Mouse (Mus musculus) CH12.LX (cell line): ENCODE measurements around the gene Pak1ip1. TPM values are rescaled to one million over a fixed set of nuclear protein-coding genes. Genes with fewer than 3 reads are reported as not detected.

Experiments
- DNase-seq: peaks from one replicate; pipeline ENCODE4 v3.0.0-alpha.2; 2013; ENCODE audit errors: extremely low read depth
- H3K27ac ChIP-seq: 2 replicates; pipeline ENCODE4 v1.5.1; 2012; ENCODE audit warnings: low read depth, mild to moderate bottlenecking, control low read depth, moderate library complexity; ENCODE audit not compliant: insufficient read depth
- H3K27me3 ChIP-seq: replicated peaks from 2 replicates; pipeline ENCODE3; 2012; ENCODE audit warnings: inconsistent platforms
- H3K36me3 ChIP-seq, 2 experiments: replicated peaks in 1 of 2; 2 replicates each; pipeline versions ENCODE3 to v1.6.1; 2012; ENCODE audit warnings: inconsistent platforms in 1 of 2, low read length in 1 of 2, mild to moderate bottlenecking in 1 of 2, mixed read lengths in 1 of 2, moderate library complexity in 1 of 2; ENCODE audit not compliant: control insufficient read depth in 1 of 2, insufficient read depth in 1 of 2
- H3K4me1 ChIP-seq, 2 experiments: 2 replicates each; pipeline ENCODE4 v1.6.1; 2012; ENCODE audit warnings: inconsistent platforms in 1 of 2, moderate library complexity in 1 of 2; ENCODE audit not compliant: insufficient read depth in 2 of 2, control insufficient read depth in 1 of 2
- H3K4me2 ChIP-seq: 2 replicates; pipeline ENCODE4 v1.6.1; 2012; ENCODE audit warnings: low read depth, mild to moderate bottlenecking, control low read depth; ENCODE audit not compliant: poor library complexity, insufficient read depth, severe bottlenecking
- H3K4me3 ChIP-seq, 3 experiments: fragments of 150-350 bp in 1 of 3; sonication (generic) in 1 of 3; replicated peaks in 1 of 3; 2 replicates each; pipeline versions ENCODE3 to v1.5.1; 2011 to 2012; ENCODE audit warnings: low read depth in 2 of 3, low read length in 2 of 3, mild to moderate bottlenecking in 2 of 3, moderate library complexity in 2 of 3, control low read depth in 1 of 3, improper control_type of control experiment in 1 of 3, inconsistent platforms in 1 of 3, mixed read lengths in 1 of 3; ENCODE audit not compliant: poor library complexity in 1 of 3
- H3K79me2 ChIP-seq: replicated peaks from 2 replicates; pipeline ENCODE4 v1.6.1; 2012; ENCODE audit warnings: mild to moderate bottlenecking, moderate library complexity; ENCODE audit not compliant: control insufficient read depth, poor library complexity, insufficient read depth, severe bottlenecking; ENCODE audit errors: extremely low read depth
- H3K9ac ChIP-seq: 2 replicates; pipeline ENCODE4 v1.6.1; 2012; ENCODE audit warnings: low read depth, mild to moderate bottlenecking, control low read depth, moderate library complexity; ENCODE audit not compliant: insufficient read depth
- H3K9me3 ChIP-seq: replicated peaks from 2 replicates; pipeline ENCODE3; 2012; ENCODE audit warnings: low read length, inconsistent platforms, mixed read lengths
- BHLHE40 ChIP-seq: IDR thresholded peaks from 2 replicates; pipeline ENCODE4 v1.6.1; 2011; ENCODE audit warnings: mild to moderate bottlenecking, low read depth, low read length, improper control_type of control experiment
- CHD1 ChIP-seq: IDR thresholded peaks from 2 replicates; pipeline ENCODE4 v1.6.1; 2012; ENCODE audit warnings: low read depth, low read length, improper control_type of control experiment, inconsistent platforms
- CHD2 ChIP-seq: IDR thresholded peaks from 2 replicates; pipeline ENCODE4 v1.6.1; 2011; ENCODE audit warnings: low read length, improper control_type of control experiment
- CTCF ChIP-seq, 2 experiments: IDR thresholded peaks in 1 of 2; conservative IDR thresholded peaks in 1 of 2; 2 replicates each; pipeline ENCODE4 v1.5.1; 2011 to 2012; ENCODE audit warnings: low read depth in 2 of 2, low read length in 2 of 2, improper control_type of control experiment in 1 of 2, inconsistent platforms in 1 of 2, mild to moderate bottlenecking in 1 of 2, moderate library complexity in 1 of 2
- E2F4 ChIP-seq: IDR thresholded peaks from 2 replicates; pipeline ENCODE4 v1.6.1; 2011; ENCODE audit warnings: low read depth, low read length, improper control_type of control experiment; ENCODE audit not compliant: insufficient replicate concordance
- ELF1 ChIP-seq: IDR thresholded peaks from 2 replicates; pipeline ENCODE4 v1.6.1; 2014; ENCODE audit warnings: low read depth, mild to moderate bottlenecking, inconsistent platforms, low read length, improper control_type of control experiment
- EP300 ChIP-seq: IDR thresholded peaks from 2 replicates; pipeline ENCODE4 v1.6.1; 2011; ENCODE audit warnings: low read length, improper control_type of control experiment
- ETS1 ChIP-seq: conservative IDR thresholded peaks from 2 replicates; pipeline ENCODE4 v1.6.1; 2012; ENCODE audit warnings: low read depth, mild to moderate bottlenecking, inconsistent platforms, low read length, improper control_type of control experiment, moderate library complexity
- GABPA ChIP-seq: IDR thresholded peaks from 2 replicates; pipeline ENCODE4 v1.6.1; 2012; ENCODE audit warnings: low read depth, low read length, improper control_type of control experiment, inconsistent platforms; ENCODE audit not compliant: insufficient replicate concordance
- HCFC1 ChIP-seq: IDR thresholded peaks from 2 replicates; pipeline ENCODE4 v1.6.1; 2012; ENCODE audit warnings: low read depth, mild to moderate bottlenecking, inconsistent platforms, low read length, improper control_type of control experiment
- IRF4 ChIP-seq: IDR thresholded peaks from 2 replicates; pipeline ENCODE4 v1.6.1; 2014; ENCODE audit warnings: low read depth, mild to moderate bottlenecking, inconsistent platforms, low read length, improper control_type of control experiment
- JUN ChIP-seq: IDR thresholded peaks from 2 replicates; pipeline ENCODE4 v1.6.1; 2011; ENCODE audit warnings: low read depth, mild to moderate bottlenecking, low read length, improper control_type of control experiment, moderate library complexity; ENCODE audit not compliant: insufficient read depth
- JUND ChIP-seq: conservative IDR thresholded peaks from 2 replicates; pipeline ENCODE4 v1.6.1; 2011; ENCODE audit warnings: low read depth, low read length, improper control_type of control experiment
- KAT2A ChIP-seq: IDR thresholded peaks from 2 replicates; pipeline ENCODE4 v1.6.1; 2012; ENCODE audit warnings: low read length, improper control_type of control experiment, inconsistent platforms; ENCODE audit not compliant: insufficient replicate concordance
- MAFK ChIP-seq: IDR thresholded peaks from 2 replicates; pipeline ENCODE4 v1.6.1; 2011; ENCODE audit warnings: low read length, improper control_type of control experiment; ENCODE audit not compliant: insufficient replicate concordance
- MAX ChIP-seq: IDR thresholded peaks from 2 replicates; pipeline ENCODE4 v1.6.1; 2011; ENCODE audit warnings: low read length, improper control_type of control experiment
- MAZ ChIP-seq: IDR thresholded peaks from 2 replicates; pipeline ENCODE4 v1.6.1; 2012; ENCODE audit warnings: low read depth, mild to moderate bottlenecking, inconsistent platforms, low read length, improper control_type of control experiment, moderate library complexity
- MEF2A ChIP-seq: IDR thresholded peaks from 2 replicates; pipeline ENCODE4 v1.6.1; 2014; ENCODE audit warnings: low read depth, mild to moderate bottlenecking, inconsistent platforms, low read length, improper control_type of control experiment, borderline replicate concordance
- MXI1 ChIP-seq: IDR thresholded peaks from 2 replicates; pipeline ENCODE4 v1.6.1; 2011; ENCODE audit warnings: mild to moderate bottlenecking, low read depth, low read length, improper control_type of control experiment
- MYC ChIP-seq: IDR thresholded peaks from 2 replicates; pipeline ENCODE4 v1.6.1; 2011; ENCODE audit warnings: low read depth, mild to moderate bottlenecking, improper control_type of control experiment, low read length
- NELFE ChIP-seq: IDR thresholded peaks from 2 replicates; pipeline ENCODE4 v1.6.1; 2011; ENCODE audit warnings: low read depth, low read length, improper control_type of control experiment
- NRF1 ChIP-seq: IDR thresholded peaks from 2 replicates; pipeline ENCODE4 v1.6.1; 2014; ENCODE audit warnings: low read depth, mild to moderate bottlenecking, inconsistent platforms, low read length, improper control_type of control experiment, moderate library complexity
- PAX5 ChIP-seq: IDR thresholded peaks from 2 replicates; pipeline ENCODE4 v1.6.1; 2012; ENCODE audit warnings: low read length, inconsistent platforms, mixed read lengths
- POLR2A ChIP-seq: IDR thresholded peaks from 2 replicates; pipeline ENCODE4 v1.6.1; 2011; ENCODE audit warnings: low read depth, mild to moderate bottlenecking, improper control_type of control experiment, low read length
- POLR2AphosphoS2 ChIP-seq: IDR thresholded peaks from 2 replicates; pipeline ENCODE4 v1.6.1; 2011; ENCODE audit warnings: low read depth, low read length, improper control_type of control experiment
- RAD21 ChIP-seq: IDR thresholded peaks from 2 replicates; pipeline ENCODE4 v1.6.1; 2011; ENCODE audit warnings: low read depth, mild to moderate bottlenecking, low read length, improper control_type of control experiment, moderate library complexity
- RCOR1 ChIP-seq: conservative IDR thresholded peaks from 2 replicates; pipeline ENCODE4 v1.6.1; 2012; ENCODE audit warnings: low read depth, mild to moderate bottlenecking, inconsistent platforms, low read length, improper control_type of control experiment
- SIN3A ChIP-seq: IDR thresholded peaks from 2 replicates; pipeline ENCODE4 v1.6.1; 2012; ENCODE audit warnings: low read length, improper control_type of control experiment, inconsistent platforms
- SMC3 ChIP-seq: IDR thresholded peaks from 2 replicates; pipeline ENCODE4 v1.6.1; 2011; ENCODE audit warnings: low read depth, low read length, improper control_type of control experiment
- TBP ChIP-seq: conservative IDR thresholded peaks from 2 replicates; pipeline ENCODE4 v1.6.1; 2011; ENCODE audit warnings: low read depth, low read length, improper control_type of control experiment
- TCF12 ChIP-seq: IDR thresholded peaks from 2 replicates; pipeline ENCODE4 v1.6.1; 2014; ENCODE audit warnings: low read depth, mild to moderate bottlenecking, inconsistent platforms, low read length, improper control_type of control experiment
- UBTF ChIP-seq: IDR thresholded peaks from 2 replicates; pipeline ENCODE4 v1.6.1; 2012; ENCODE audit warnings: low read depth, mild to moderate bottlenecking, inconsistent platforms, low read length, improper control_type of control experiment, moderate library complexity
- USF1 ChIP-seq: IDR thresholded peaks from 2 replicates; pipeline ENCODE4 v1.6.1; 2014; ENCODE audit warnings: low read depth, mild to moderate bottlenecking, inconsistent platforms, low read length, improper control_type of control experiment
- USF2 ChIP-seq: conservative IDR thresholded peaks from 2 replicates; pipeline ENCODE4 v1.6.1; 2011; ENCODE audit warnings: low read depth, low read length, improper control_type of control experiment
- ZC3H11A ChIP-seq: IDR thresholded peaks from 2 replicates; pipeline ENCODE4 v1.6.1; 2012; ENCODE audit warnings: low read depth, mild to moderate bottlenecking, inconsistent platforms, low read length, improper control_type of control experiment
- ZKSCAN1 ChIP-seq: IDR thresholded peaks from 2 replicates; pipeline ENCODE4 v1.6.1; 2012; ENCODE audit warnings: low read depth, inconsistent platforms, low read length, improper control_type of control experiment, borderline replicate concordance
- ZMIZ1 ChIP-seq: IDR thresholded peaks from 2 replicates; pipeline ENCODE4 v1.6.1; 2012; ENCODE audit warnings: low read depth, mild to moderate bottlenecking, inconsistent platforms, low read length, improper control_type of control experiment
- ZNF384 ChIP-seq: IDR thresholded peaks from 2 replicates; pipeline ENCODE4 v1.6.1; 2012; ENCODE audit warnings: low read depth, low read length, improper control_type of control experiment, inconsistent platforms
- dilution Hi-C: fragments of 300-500 bp; cut with MboI; formaldehyde crosslinking; loops from 2 replicates; pipeline ENCODE4 v1.14.3; 2020; ENCODE audit warnings: low sequenced_read_pairs; ENCODE audit not compliant: extremely low pct_unique_long_range_greater_than_20kb, extremely low pct_ligation_motif_present
- in situ Hi-C: fragments of 300-500 bp; cut with MboI; formaldehyde crosslinking; loops from 3 replicates; pipeline ENCODE4 v1.14.3; 2019; ENCODE audit warnings: low sequenced_read_pairs, low pct_ligation_motif_present, low pct_unique_long_range_greater_than_20kb, mixed read lengths
- polyA plus RNA-seq: library from polyadenylated mRNA; unstranded; fragments of >175 nt; gene quantifications from 2 replicates; pipeline ENCODE4 v1.2.1, GENCODE M21; 2012; ENCODE audit warnings: low read depth; ENCODE audit not compliant: insufficient read length
- total RNA-seq, 2 experiments: library from RNA; depleted of rRNA; stranded (reverse); fragments of 300-350 nt in 1 of 2; fragments of >200 nt in 1 of 2; gene quantifications; 2 replicates each; pipeline ENCODE4 v1.2.3; 2012 to 2014

Gene Pak1ip1
- total RNA-seq (2012; rRNA removed), result 54.8 and 55.1 TPM in 2 replicates
- 81.9 and 88.6 TPM in 2 replicates for total RNA-seq (2014; rRNA removed)
- 65.4 and 66.1 TPM in 2 replicates for polyA plus RNA-seq

GRCm38 (mm10) chr13:41000926-41001639 is at the start of gene Pak1ip1:
Pak1ip1 (plus strand) TSS chr13:41001023.
- peaks cover 31% of the 10 kb centered on the region for H3K79me2 ChIP-seq
- H3K4me2 ChIP-seq, result peak within 1 kb of the TSS; percentile 83
- H3K9me3 ChIP-seq, result no peaks in the 10 kb centered on the region
- TF ChIP-seq ZMIZ1, result peak; percentile 74; the same call in 1 of the 2 replicates
- no peak for TF ChIP-seq CHD1
- TF ChIP-seq NRF1, result peak; percentile 44
- TF ChIP-seq MXI1, result peak; percentile 94
- TF ChIP-seq MAFK, result no peak
- peak; percentile 61 for TF ChIP-seq POLR2A
- no peak for TF ChIP-seq IRF4
- TF ChIP-seq JUND, result no peak
- TF ChIP-seq USF2, result peak; percentile 80
- TF ChIP-seq CTCF (conservative IDR thresholded peaks at IDR 0.05 in 1 of 2, IDR thresholded peaks at IDR 0.05 in 1 of 2; ENCODE audit: low read depth in 2 of 2, low read length in 2 of 2), result no peak
- TF ChIP-seq TCF12, result peak; percentile 62
- peak; percentile 99 for TF ChIP-seq MAX
- no peak for TF ChIP-seq ZNF384
- no peak for TF ChIP-seq EP300
- TF ChIP-seq MAZ, result peak; percentile 83
- TF ChIP-seq MYC, result peak; percentile 74
- no peak for TF ChIP-seq POLR2AphosphoS2
- no peak for TF ChIP-seq JUN
- peak; percentile 95 for TF ChIP-seq SIN3A
- TF ChIP-seq HCFC1, result peak; percentile 89
- no peak for TF ChIP-seq ZC3H11A
- 0 out of 2 replicates have a peak, but pooled peaks have one; percentile 35 for TF ChIP-seq ETS1
- no peak for TF ChIP-seq SMC3
- no peak for TF ChIP-seq PAX5
- peak; percentile 91 for TF ChIP-seq USF1
- peak; percentile 25; the same call in 1 of the 2 replicates for TF ChIP-seq GABPA
- no peak for TF ChIP-seq ZKSCAN1
- TF ChIP-seq E2F4, result no peak
- TF ChIP-seq NELFE, result peak; percentile 86
- no peak for TF ChIP-seq TBP
- TF ChIP-seq RAD21, result no peak
- TF ChIP-seq RCOR1, result no peak
- peak; percentile 79 for TF ChIP-seq BHLHE40
- TF ChIP-seq CHD2, result no peak
- TF ChIP-seq MEF2A, result peak; percentile 62; the same call in 1 of the 2 replicates
- no peak for TF ChIP-seq UBTF
- peak; percentile 80; the same call in 1 of the 2 replicates for TF ChIP-seq KAT2A
- TF ChIP-seq ELF1, result peak; percentile 92
- dilution Hi-C loops, result no loop called here
- peak; percentile 88 for DNase-seq
- H3K4me3 ChIP-seq, result peak within 1 kb of the TSS; percentile 92 to 100 (median 98)
- in situ Hi-C loops, result loop anchor here (25.0 kb wide), 2 partner anchors 236 to 586 kb away; partner anchors contain the start of gene Smim13
- no peaks in the 10 kb centered on the region for H3K27me3 ChIP-seq
- H3K4me1 ChIP-seq, result peaks cover 3 to 19% of the 10 kb centered on the region in 2 experiments; a peak in 3 of 4 replicates
- H3K27ac ChIP-seq, result peak within 1 kb of the TSS; percentile 80
- H3K9ac ChIP-seq, result peak within 1 kb of the TSS; percentile 76
- H3K36me3 ChIP-seq, result peaks cover 16 to 31% of the 10 kb centered on the region in 2 experiments
